Mouse (Mus musculus) ovary, adult 18-20 months (tissue): ENCODE measurements around the gene Gm28230.

ENCODE experiments used
- DNase-seq: peaks from one replicate; pipeline ENCODE4 v3.0.0; 2022; ENCODE audit warnings: low spot score, mixed read lengths

Gene Gm28230

GRCm38 (mm10) chr2:74691022-74691951, 35.2 kb upstream of the Gm28230 start, which contains the start of gene Hoxd10:
Gene Hoxd10 (plus strand): TSS chr2:74691924.
- peak; percentile 82 for DNase-seq

GRCm38 (mm10) chr2:74691995-74692807, 34.3 kb upstream of the Gm28230 start:
- DNase-seq = no peak

- no peak for DNase-seq
These were observed 33.6 kb upstream of the Gm28230 start for GRCm38 (mm10) chr2:74692808-74693431.

GRCm38 (mm10) chr2:74693432-74693827, 33.1 kb upstream of the Gm28230 start:
- no peak for DNase-seq

- DNase-seq = no peak
These were observed 32.5 kb upstream of the Gm28230 start for GRCm38 (mm10) chr2:74694066-74694465.

- no peak for DNase-seq
These were observed 31.1 kb upstream of the Gm28230 start for GRCm38 (mm10) chr2:74695383-74695782.

- DNase-seq = no peak
These were observed 30.6 kb upstream of the Gm28230 start for GRCm38 (mm10) chr2:74695813-74696430.

- no peak for DNase-seq
These were observed 29.8 kb upstream of the Gm28230 start for GRCm38 (mm10) chr2:74696442-74697335.

- no peak for DNase-seq
These were observed 28.9 kb upstream of the Gm28230 start, which contains the start of gene Hoxd9 for GRCm38 (mm10) chr2:74697567-74698121. Gene Hoxd9 (plus strand): TSS chr2:74697727.

GRCm38 (mm10) chr2:74698201-74699052, 28.1 kb upstream of the Gm28230 start:
- no peak for DNase-seq

- no peak for DNase-seq
These were observed 27.5 kb upstream of the Gm28230 start for GRCm38 (mm10) chr2:74699053-74699430.

GRCm38 (mm10) chr2:74699664-74700545, 26.6 kb upstream of the Gm28230 start:
- DNase-seq = no peak

- DNase-seq = no peak
These were observed 25.9 kb upstream of the Gm28230 start for GRCm38 (mm10) chr2:74700546-74701112.

GRCm38 (mm10) chr2:74701949-74702819, 24.3 kb upstream of the Gm28230 start:
- no peak for DNase-seq

GRCm38 (mm10) chr2:74702820-74703219, 23.7 kb upstream of the Gm28230 start:
- no peak for DNase-seq

- no peak for DNase-seq
These were observed 23.2 kb upstream of the Gm28230 start for GRCm38 (mm10) chr2:74703317-74703716.
